32 mouse cellular contexts compared by ENCODE assay signal in the genomic region with DNA sequence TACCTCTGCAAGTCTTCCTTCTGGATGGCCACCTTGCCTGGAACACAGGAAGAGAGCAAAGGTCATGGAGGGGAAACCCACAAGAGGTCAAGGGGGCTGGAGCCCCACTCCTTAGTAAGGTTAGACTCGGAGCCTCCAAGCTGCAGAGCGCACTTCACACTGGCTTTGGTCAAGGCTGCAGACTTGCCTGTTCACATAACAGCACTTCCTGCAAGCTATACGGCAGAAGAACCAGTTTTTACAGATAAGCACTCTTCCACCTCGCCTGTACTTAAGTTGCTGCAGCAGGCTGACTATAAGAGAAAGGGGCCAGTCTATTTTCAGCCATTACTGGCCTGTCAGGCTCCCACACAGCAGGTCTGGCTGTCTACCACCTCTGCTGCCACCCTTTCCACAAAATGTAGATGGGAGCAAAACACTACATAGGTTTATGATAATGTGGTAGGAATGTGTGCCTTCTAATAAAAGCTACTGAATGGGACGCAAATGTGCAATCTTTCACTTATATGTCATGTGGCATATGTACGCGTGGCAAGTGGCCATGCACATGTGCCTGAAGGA. TPM values are rescaled to one million over a fixed set of nuclear protein-coding genes. Genes with fewer than 3 reads are reported as not detected.
DNase-seq lines count a peak whose midpoint lies in the region; ATAC-seq and TF ChIP-seq lines count a peak whose summit lies in the region.
"Had no signal": no experiment of that assay in that cellular context is flagged by ENCODE, and none has a peak within 500 bp of the region (broad histone marks: within the 10 kb centered on the region; RNA-seq: fewer than 3 reads in every experiment).

No protein-coding gene starts in this region.

- 47% methylated on average over 7 of the region's 7 CpGs for WGBS in heart, embryonic 13.5 days
- 65% methylated on average over 7 of the region's 7 CpGs for WGBS in intestine, embryonic 15.5 days
- 47% methylated on average over 7 of the region's 7 CpGs for WGBS in intestine, postnatal 0 days

- ATAC-seq in heart, embryonic 13.5 days (ENCODE audit: extremely low read depth, insufficient number of reproducible peaks, low FRiP score, low TSS enrichment), result no peak
- peak; percentile 65 for ATAC-seq in intestine, embryonic 15.5 days
- no peak for ATAC-seq in intestine, postnatal 0 days
- ATAC-seq: activated CD4-positive, CD25-positive, alpha-beta regulatory T cell, adult 4 months; forebrain, embryonic 14.5 days had no signal

- DNase-seq in heart, postnatal 25 days (ENCODE audit: low spot score), result no peak
- DNase-seq in MEL (ENCODE audit: low read depth, low spot score), result peak; percentile 37
- no peak for DNase-seq in Muller cell, postnatal 12 days (ENCODE audit: inconsistent ontology term)
- DNase-seq in thymus, postnatal 10 days (ENCODE audit: low spot score in 2 of 2), result no peak
- DNase-seq: adrenal gland, adult 8-10 months; B cell, adult 2 months; cerebellum, adult 18-20 months; cerebellum, postnatal 25 days; gastrocnemius, postnatal 36 days; heart, postnatal 14 days; kidney, postnatal 25 days; lung, adult 18-20 months; lung, postnatal 10 days; midbrain, embryonic 14.5 days; retina, postnatal 1 day; thymus, postnatal 14 days had no signal

- H3K36me3 ChIP-seq in heart, embryonic 13.5 days, result peaks cover 40% of the 10 kb centered on the region
- H3K36me3 ChIP-seq in intestine, embryonic 15.5 days, result 0 out of 2 replicates have a peak, but pooled peaks cover 3% of the 10 kb centered on the region
- peaks cover 13% of the 10 kb centered on the region; the same call in 1 of the 2 replicates for H3K36me3 ChIP-seq in intestine, postnatal 0 days (ENCODE audit: control insufficient read depth, insufficient read depth)
- no peaks in the 10 kb centered on the region for H3K36me3 ChIP-seq in MEL (ENCODE audit: control insufficient read depth in 1 of 2, insufficient read depth in 2 of 2, low read length in 2 of 2)
- H3K36me3 ChIP-seq: G1E had no signal

- H3K4me3 ChIP-seq in heart, embryonic 13.5 days, result no peak overlapping the region
- no peak overlapping the region for H3K4me3 ChIP-seq in intestine, embryonic 15.5 days (replicated peaks)
- H3K4me3 ChIP-seq in intestine, postnatal 0 days (ENCODE audit: low read depth, low read length), result no peak overlapping the region
- no peak overlapping the region for H3K4me3 ChIP-seq in MEL (ENCODE audit: control insufficient read depth in 1 of 2, insufficient read depth in 1 of 2, low read depth in 2 of 2, low read length in 2 of 2)
- H3K4me3 ChIP-seq in cortical plate, adult 2 months (ENCODE audit: insufficient read depth, low read length), result no peak overlapping the region
- H3K4me3 ChIP-seq: embryonic facial prominence, embryonic 15.5 days; neural tube, embryonic 12.5 days had no signal

- TF ChIP-seq RAD21 in MEL (IDR thresholded peaks at IDR 0.05; ENCODE audit: low read depth, low read length), result no peak

- no peaks in the 10 kb centered on the region for H3K9me3 ChIP-seq in heart, embryonic 13.5 days
- no peaks in the 10 kb centered on the region for H3K9me3 ChIP-seq in intestine, embryonic 15.5 days
- H3K9me3 ChIP-seq in intestine, postnatal 0 days (ENCODE audit: control insufficient read depth), result no peaks in the 10 kb centered on the region
- H3K9me3 ChIP-seq in MEL (replicated peaks; ENCODE audit: insufficient read depth, low read length), result no peaks in the 10 kb centered on the region
- H3K9me3 ChIP-seq: embryonic facial prominence, embryonic 15.5 days; G1E; neural tube, embryonic 12.5 days had no signal

- TF ChIP-seq EP300 in MEL (IDR thresholded peaks at IDR 0.05; ENCODE audit: low read depth in 1 of 2, low read length in 2 of 2), result no peak

- peaks cover 32% of the 10 kb centered on the region for H3K4me1 ChIP-seq in heart, embryonic 13.5 days
- H3K4me1 ChIP-seq in intestine, embryonic 15.5 days (replicated peaks), result peaks cover 7% of the 10 kb centered on the region; the same call in 1 of the 2 replicates
- H3K4me1 ChIP-seq in intestine, postnatal 0 days (replicated peaks; ENCODE audit: control insufficient read depth, insufficient read depth, low read length), result no peaks in the 10 kb centered on the region
- no peaks in the 10 kb centered on the region for H3K4me1 ChIP-seq in MEL (ENCODE audit: control insufficient read depth in 1 of 2, insufficient read depth in 2 of 2, low read length in 2 of 2)
- peaks cover 11% of the 10 kb centered on the region for H3K4me1 ChIP-seq in cortical plate, adult 2 months (ENCODE audit: control insufficient read depth, insufficient read depth, low read length)
- H3K4me1 ChIP-seq: embryonic facial prominence, embryonic 15.5 days; neural tube, embryonic 12.5 days had no signal

- no peak overlapping the region for H3K4me2 ChIP-seq in heart, embryonic 13.5 days
- H3K4me2 ChIP-seq in intestine, embryonic 15.5 days (replicated peaks), result no peak overlapping the region
- H3K4me2 ChIP-seq in intestine, postnatal 0 days (replicated peaks; ENCODE audit: low read depth), result no peak overlapping the region
- H3K4me2 ChIP-seq: embryonic facial prominence, embryonic 15.5 days; hindbrain, embryonic 14.5 days; neural tube, embryonic 12.5 days had no signal

- H3K27me3 ChIP-seq in heart, embryonic 13.5 days (replicated peaks), result no peaks in the 10 kb centered on the region
- no peaks in the 10 kb centered on the region for H3K27me3 ChIP-seq in intestine, embryonic 15.5 days (replicated peaks)
- no peaks in the 10 kb centered on the region for H3K27me3 ChIP-seq in intestine, postnatal 0 days (replicated peaks; ENCODE audit: control insufficient read depth, insufficient read depth, low read length)
- H3K27me3 ChIP-seq in MEL (ENCODE audit: control insufficient read depth in 1 of 2, insufficient read depth in 2 of 2, low read length in 2 of 2), result no peaks in the 10 kb centered on the region
- H3K27me3 ChIP-seq: CH12.LX; embryonic facial prominence, embryonic 15.5 days; neural tube, embryonic 12.5 days had no signal

- no peak overlapping the region for H3K9ac ChIP-seq in heart, embryonic 13.5 days
- H3K9ac ChIP-seq in intestine, embryonic 15.5 days, result no peak overlapping the region
- no peak overlapping the region for H3K9ac ChIP-seq in intestine, postnatal 0 days (ENCODE audit: low read depth, low read length)
- H3K9ac ChIP-seq in MEL (ENCODE audit: control insufficient read depth, low read depth, low read length, poor library complexity, severe bottlenecking), result no peak overlapping the region
- H3K9ac ChIP-seq: embryonic facial prominence, embryonic 15.5 days; hindbrain, embryonic 14.5 days; neural tube, embryonic 12.5 days had no signal

- intact Hi-C loops in heart, postnatal 25 days (cut with DNase I), result no loop called here

- TF ChIP-seq POLR2A in MEL (IDR thresholded peaks at IDR 0.05; ENCODE audit: control insufficient read depth in 1 of 2, insufficient read depth in 1 of 2, low read depth in 1 of 2, low read length in 2 of 2, poor library complexity in 1 of 2), result no peak
- no peak for TF ChIP-seq POLR2A in cortical plate, adult 2 months (IDR thresholded peaks at IDR 0.05; ENCODE audit: extremely low read depth, insufficient read depth, low read length)

- H3K79me2 ChIP-seq in MEL (ENCODE audit: control insufficient read depth, insufficient read depth, low read length, poor library complexity), result no peaks in the 10 kb centered on the region

- H3K27ac ChIP-seq in heart, embryonic 13.5 days (replicated peaks), result peak overlapping the region; percentile 29; the same call in 1 of the 2 replicates
- H3K27ac ChIP-seq in intestine, embryonic 15.5 days, result no peak overlapping the region
- no peak overlapping the region for H3K27ac ChIP-seq in intestine, postnatal 0 days (ENCODE audit: low read depth, low read length)
- no peak overlapping the region for H3K27ac ChIP-seq in MEL (ENCODE audit: control insufficient read depth, low read depth, low read length)
- H3K27ac ChIP-seq in cortical plate, adult 2 months (ENCODE audit: insufficient read depth, low read length), result peak overlapping the region; percentile 32; the same call in 1 of the 2 replicates
- H3K27ac ChIP-seq: embryonic facial prominence, embryonic 15.5 days; hindbrain, embryonic 14.5 days; neural tube, embryonic 12.5 days had no signal

- TF ChIP-seq CTCF in intestine, postnatal 0 days (IDR thresholded peaks at IDR 0.05; ENCODE audit: low read depth), result no peak
- TF ChIP-seq CTCF in MEL (IDR thresholded peaks at IDR 0.05 in 2 of 3, conservative IDR thresholded peaks at IDR 0.05 in 1 of 3; ENCODE audit: control insufficient read depth in 1 of 3, insufficient read depth in 1 of 3, low read depth in 2 of 3, low read length in 3 of 3, poor library complexity in 1 of 3, severe bottlenecking in 1 of 3), result no peak
- TF ChIP-seq CTCF in cortical plate, adult 2 months (IDR thresholded peaks at IDR 0.05; ENCODE audit: extremely low read depth, insufficient read depth, low read length), result no peak

TF ChIP-seq in MEL, 35 proteins besides CTCF, POLR2A, EP300 and RAD21:
- TF ChIP-seq ZNF384 (IDR thresholded peaks at IDR 0.05; ENCODE audit: low read depth, low read length) (no peak), NRF1 (IDR thresholded peaks at IDR 0.05; ENCODE audit: insufficient read depth, low read depth, low read length, poor library complexity, severe bottlenecking) (no peak), CHD2 (IDR thresholded peaks at IDR 0.05; ENCODE audit: low read length) (no peak), MAX (IDR thresholded peaks at IDR 0.05; ENCODE audit: low read length) (no peak), MYB (IDR thresholded peaks at IDR 0.05; ENCODE audit: low read depth, low read length) (no peak)

RNA-seq across cellular contexts. Expression of a gene that starts 43.7 kb away (rescaled TPM):
- polyA plus RNA-seq in heart, embryonic 13.5 days (2015; fragmentation: Nextera tagmentation; extraction: Ambion mirVana), result not detected in 2 replicates
- not detected for total RNA-seq in heart, postnatal 25 days (2021)
- polyA plus RNA-seq in intestine, embryonic 15.5 days (2015; fragmentation: Nextera tagmentation; extraction: Ambion mirVana), result not detected in 2 replicates
- polyA plus RNA-seq in intestine, postnatal 0 days (2015; fragmentation: Nextera tagmentation; extraction: Ambion mirVana), result not detected in 2 replicates
- not detected in 2 replicates for total RNA-seq in MEL (2012; rRNA removed)
- under 1 TPM in 1 of 2 experiments, not detected in 1; 0.06 TPM for polyA plus RNA-seq in MEL (2012; ENCODE audit: insufficient read depth in 1 of 2, insufficient read length in 2 of 2, low read depth in 1 of 2, low replicate concordance in 2 of 2, missing spikeins in 1 of 2)
- polyA plus RNA-seq in cortical plate, adult 2 months (2012; rRNA removed), result 0.08 and 0.17 TPM in 2 replicates
- total RNA-seq: adrenal gland, adult 8-10 months; CH12.LX; gastrocnemius, postnatal 36 days; heart, postnatal 14 days; layer of hippocampus, adult 8-10 months; left cerebral cortex, postnatal 36 days had no signal
- polyA plus RNA-seq: activated CD4-positive, CD25-positive, alpha-beta regulatory T cell, adult 4 months; embryonic facial prominence, embryonic 15.5 days; forebrain, embryonic 14.5 days; G1E; hindbrain, embryonic 14.5 days; intestine, embryonic 14.5 days; kidney, embryonic 14.5 days; limb, embryonic 14.5 days; midbrain, embryonic 14.5 days; neural tube, embryonic 12.5 days had no signal

Comparison
In these comparisons a context has a peak if more than half of its experiments do, and no peak if none do; other contexts are left out.
1. H3K27ac ChIP-seq: peak in heart, embryonic 13.5 days (single experiment) and cortical plate, adult 2 months (single experiment); none in intestine, embryonic 15.5 days (single experiment), intestine, postnatal 0 days (single experiment) and MEL (single experiment).